Mouse (Mus musculus) bone marrow, adult 2 months (tissue): ENCODE measurements at regions not wholly inside any gene's neighbourhood (a gene's known extent, or its start where the extent isn't known, plus 50 kb on each side); places are given as distances from the start of the nearest gene placed in this dataset.

Experiments
- CTCF ChIP-seq: fragments of 200-500 bp; IDR thresholded peaks from 2 replicates; pipeline ENCODE4 v1.5.1; 2011; ENCODE audit warnings: low read length, control low read depth; ENCODE audit not compliant: control insufficient read depth, insufficient read depth
- POLR2A ChIP-seq: fragments of 200-500 bp; IDR thresholded peaks from 2 replicates; pipeline ENCODE4 v1.6.1; 2011; ENCODE audit warnings: low read depth, mild to moderate bottlenecking, control low read depth, low read length, borderline replicate concordance; ENCODE audit not compliant: control insufficient read depth

DNA sequence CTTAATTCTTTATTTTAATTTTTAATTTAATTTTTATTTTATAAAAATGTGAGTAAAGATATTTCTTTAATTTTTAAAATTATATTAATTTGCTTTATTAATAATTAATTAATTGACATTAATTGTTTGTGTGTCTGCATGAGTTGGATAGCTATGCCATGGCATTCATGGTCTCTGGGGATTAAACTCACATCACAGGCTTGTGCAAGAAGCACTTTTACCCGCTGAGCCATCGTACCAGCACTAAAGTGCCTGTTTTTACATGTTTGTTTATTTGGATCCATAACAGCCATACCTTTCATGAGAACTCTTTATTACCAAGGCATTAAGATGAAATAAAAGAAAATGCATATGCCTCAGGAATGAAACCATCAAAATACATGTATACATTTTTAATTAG lies 453.7 kb upstream of the Arid1b start:
- TF ChIP-seq CTCF (no peak), POLR2A (no peak)
